Mouse (Mus musculus) neural tube, embryonic 10.5 days (tissue): ENCODE data around the gene Emb.

ENCODE experiments used
- DNase-seq: peaks from one replicate; pipeline ENCODE4 v3.0.0-alpha.2; 2017; ENCODE audit warnings: low spot score; ENCODE audit errors: extremely low spot score

The Emb gene

GRCm38 (mm10) chr13:117219871-117220500 is 11.7 kb downstream of the Emb start:
- DNase-seq: no peak

- DNase-seq: peak; percentile 81
These were observed 12.4 kb downstream of the Emb start, which contains the start of gene Gm17509 for GRCm38 (mm10) chr13:117220501-117221321. Gm17509 (minus strand) TSS chr13:117221075.

- no peak for DNase-seq
These were observed 14.8 kb downstream of the Emb start for GRCm38 (mm10) chr13:117223125-117223524.

GRCm38 (mm10) chr13:117224901-117225300 is 16.6 kb downstream of the Emb start:
- DNase-seq: no peak

- no peak for DNase-seq
These were observed 17.2 kb downstream of the Emb start for GRCm38 (mm10) chr13:117225561-117225960.

- DNase-seq: no peak
These were observed 22.2 kb downstream of the Emb start for GRCm38 (mm10) chr13:117230371-117231110.

GRCm38 (mm10) chr13:117233808-117234207 is 25.5 kb downstream of the Emb start:
- DNase-seq: no peak

- no peak for DNase-seq
These were observed 26.1 kb downstream of the Emb start for GRCm38 (mm10) chr13:117234486-117234885.

GRCm38 (mm10) chr13:117235530-117236212 is 27.3 kb downstream of the Emb start:
- peak; percentile 73 for DNase-seq

GRCm38 (mm10) chr13:117237111-117237510 is 28.8 kb downstream of the Emb start:
- DNase-seq: no peak

GRCm38 (mm10) chr13:117242063-117242462 is 33.7 kb downstream of the Emb start:
- no peak for DNase-seq

- no peak for DNase-seq
These were observed 34.3 kb downstream of the Emb start for GRCm38 (mm10) chr13:117242621-117243020.

- DNase-seq: no peak
These were observed 52.4 kb downstream of the Emb start for GRCm38 (mm10) chr13:117260704-117261103.

GRCm38 (mm10) chr13:117266156-117266555 is 57.8 kb downstream of the Emb start:
- DNase-seq: no peak

GRCm38 (mm10) chr13:117267963-117268362 is 59.6 kb downstream of the Emb start:
- no peak for DNase-seq

- DNase-seq: no peak
These were observed 75.7 kb downstream of the Emb start for GRCm38 (mm10) chr13:117284036-117284435.

GRCm38 (mm10) chr13:117286939-117287338 is 78.6 kb downstream of the Emb start:
- no peak for DNase-seq

- no peak for DNase-seq
These were observed 79.1 kb downstream of the Emb start for GRCm38 (mm10) chr13:117287400-117287799.

- peak; percentile 73 for DNase-seq
These were observed 81.3 kb downstream of the Emb start for GRCm38 (mm10) chr13:117289494-117290270.

- peak; percentile 82 for DNase-seq
These were observed 103.3 kb downstream of the Emb start for GRCm38 (mm10) chr13:117311446-117312225.
